Mouse (Mus musculus): ENCODE results near the gene Pdzrn4.

GRCm38 (mm10) chr15:92562149-92562548 lies 165.5 kb downstream of the Pdzrn4 start:
- TF ChIP-seq GATA1 (IDR thresholded peaks at IDR 0.05; ENCODE audit: low read length) (no peak), TAL1 (IDR thresholded peaks at IDR 0.05; ENCODE audit: low read length) (no peak)

All from erythroblast, embryonic 14.5 days (primary cell).